Mouse (Mus musculus): ENCODE measurements around the gene Cyp11a1.

Cyp11a1 gene

GRCm38 (mm10) chr9:58044828-58045227 lies 38.6 kb downstream of the Cyp11a1 start:
- DNase-seq (ENCODE audit: low read depth) = no peak

DNA sequence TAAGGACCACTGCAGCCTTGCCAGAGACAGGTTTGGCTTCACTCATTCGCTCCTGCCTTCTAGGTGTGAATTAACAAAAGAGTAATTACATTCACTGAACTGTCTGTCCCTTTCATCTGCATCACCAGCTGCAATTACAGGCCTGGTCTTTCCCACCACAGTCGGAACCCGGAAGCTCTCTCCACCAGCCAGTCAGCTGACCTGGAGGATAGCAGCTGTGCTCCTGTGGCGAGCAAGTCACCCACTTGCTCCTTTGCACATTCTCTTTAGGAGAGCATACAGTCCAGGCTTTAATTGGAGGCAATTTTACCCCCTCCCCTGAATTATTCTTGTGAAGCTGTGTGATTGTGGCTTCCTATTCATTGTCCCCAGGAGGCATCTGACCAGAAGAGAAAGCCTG lies 39.4 kb downstream of the Cyp11a1 start:
- no peak for DNase-seq (ENCODE audit: low read depth)

GRCm38 (mm10) chr9:58047061-58047460 lies 40.9 kb downstream of the Cyp11a1 start:
- DNase-seq (ENCODE audit: low read depth) = no peak

GRCm38 (mm10) chr9:58048621-58049020 lies 42.4 kb downstream of the Cyp11a1 start:
- DNase-seq (ENCODE audit: low read depth) = no peak

- no peak for DNase-seq (ENCODE audit: low read depth)
Measured at GRCm38 (mm10) chr9:58049186-58049585, 43.0 kb downstream of the Cyp11a1 start.

DNA sequence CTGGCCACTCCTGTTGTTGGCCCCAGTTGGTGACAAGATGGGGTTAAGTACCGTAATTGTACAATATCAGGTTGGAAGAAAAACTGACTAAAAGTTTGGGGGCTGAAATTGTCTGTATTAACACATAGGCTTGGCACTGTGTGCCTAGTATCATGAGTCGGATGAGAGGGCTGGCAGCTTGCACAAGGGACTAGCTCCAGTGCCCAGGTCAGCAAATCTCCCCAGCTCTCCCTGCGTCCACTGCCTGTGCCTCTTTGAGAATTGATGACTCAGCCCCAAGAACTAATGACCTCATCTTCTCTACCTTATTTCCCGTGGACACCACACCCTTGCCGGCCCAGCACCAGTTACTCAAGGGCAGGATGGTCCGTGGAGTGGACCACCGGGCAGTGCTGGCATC lies 43.6 kb downstream of the Cyp11a1 start:
- no peak for DNase-seq (ENCODE audit: low read depth)

DNA sequence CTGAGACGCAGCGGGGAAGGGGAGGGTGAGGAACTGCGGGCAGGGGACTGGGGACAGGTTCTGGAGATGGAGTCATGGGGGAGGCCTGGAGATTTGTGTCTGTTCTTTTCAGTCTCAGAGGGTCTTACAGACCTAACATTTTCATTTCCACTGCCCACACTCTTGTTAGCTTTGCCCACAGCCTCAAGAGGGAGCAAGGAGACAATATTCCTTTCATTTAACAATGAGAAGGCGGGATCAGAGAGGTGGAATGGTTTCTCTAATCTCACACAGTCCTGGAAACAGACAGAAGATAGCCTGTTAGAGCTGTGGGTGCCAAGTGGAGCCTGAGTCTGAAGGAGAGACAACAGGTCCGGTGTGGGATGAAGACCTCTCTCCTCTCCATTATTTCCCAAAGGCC lies 45.7 kb downstream of the Cyp11a1 start:
- DNase-seq (ENCODE audit: low read depth) = no peak

- DNase-seq (ENCODE audit: low read depth) = peak; percentile 22
Measured at GRCm38 (mm10) chr9:58053102-58053501, 46.9 kb downstream of the Cyp11a1 start.

DNA sequence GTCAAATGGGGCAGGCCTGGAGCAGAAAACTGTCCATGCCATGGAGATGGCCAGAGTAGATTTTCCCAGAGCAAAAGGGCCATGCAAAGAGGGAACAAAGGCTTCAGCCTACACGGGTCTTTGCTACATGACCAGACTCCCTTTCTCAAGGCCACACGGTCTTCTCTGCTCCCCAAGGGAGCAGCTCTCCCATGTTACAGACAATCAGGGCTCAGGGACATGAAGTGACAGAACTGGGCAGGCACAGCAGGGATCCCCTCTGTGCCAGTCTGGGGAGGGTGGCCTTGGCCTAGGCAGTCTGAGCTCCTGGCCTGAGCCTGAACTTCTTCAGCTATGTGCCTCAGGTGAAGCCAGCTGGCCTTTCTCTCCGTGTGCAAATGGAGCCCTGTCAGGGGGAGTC lies 47.3 kb downstream of the Cyp11a1 start:
- DNase-seq (ENCODE audit: low read depth) = no peak

DNA sequence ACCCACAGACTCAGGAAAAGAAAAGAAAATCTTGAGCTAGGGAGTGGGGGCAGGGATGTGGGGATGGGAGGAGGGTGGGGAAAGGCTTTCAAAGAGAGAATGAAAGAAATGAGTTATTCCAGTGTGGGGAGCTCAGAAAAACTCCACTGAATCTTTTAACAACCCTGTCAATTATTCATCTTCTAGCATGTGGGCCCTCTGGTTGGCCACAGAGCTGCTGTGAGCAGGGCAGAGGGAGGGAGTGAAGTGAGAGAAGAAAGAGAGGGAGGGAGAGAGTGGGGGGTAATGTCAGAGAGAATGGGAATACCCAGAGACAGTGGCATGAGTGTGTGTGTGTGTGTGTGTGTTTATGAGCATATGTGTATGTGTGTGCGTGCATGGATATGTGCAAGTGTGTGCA lies 47.8 kb downstream of the Cyp11a1 start:
- no peak for DNase-seq (ENCODE audit: low read depth)

GRCm38 (mm10) chr9:58055666-58056065 lies 49.5 kb downstream of the Cyp11a1 start:
- DNase-seq (ENCODE audit: low read depth) = no peak

- DNase-seq (ENCODE audit: low read depth) = no peak
Measured at GRCm38 (mm10) chr9:58059920-58060319, 53.7 kb downstream of the Cyp11a1 start.

DNA sequence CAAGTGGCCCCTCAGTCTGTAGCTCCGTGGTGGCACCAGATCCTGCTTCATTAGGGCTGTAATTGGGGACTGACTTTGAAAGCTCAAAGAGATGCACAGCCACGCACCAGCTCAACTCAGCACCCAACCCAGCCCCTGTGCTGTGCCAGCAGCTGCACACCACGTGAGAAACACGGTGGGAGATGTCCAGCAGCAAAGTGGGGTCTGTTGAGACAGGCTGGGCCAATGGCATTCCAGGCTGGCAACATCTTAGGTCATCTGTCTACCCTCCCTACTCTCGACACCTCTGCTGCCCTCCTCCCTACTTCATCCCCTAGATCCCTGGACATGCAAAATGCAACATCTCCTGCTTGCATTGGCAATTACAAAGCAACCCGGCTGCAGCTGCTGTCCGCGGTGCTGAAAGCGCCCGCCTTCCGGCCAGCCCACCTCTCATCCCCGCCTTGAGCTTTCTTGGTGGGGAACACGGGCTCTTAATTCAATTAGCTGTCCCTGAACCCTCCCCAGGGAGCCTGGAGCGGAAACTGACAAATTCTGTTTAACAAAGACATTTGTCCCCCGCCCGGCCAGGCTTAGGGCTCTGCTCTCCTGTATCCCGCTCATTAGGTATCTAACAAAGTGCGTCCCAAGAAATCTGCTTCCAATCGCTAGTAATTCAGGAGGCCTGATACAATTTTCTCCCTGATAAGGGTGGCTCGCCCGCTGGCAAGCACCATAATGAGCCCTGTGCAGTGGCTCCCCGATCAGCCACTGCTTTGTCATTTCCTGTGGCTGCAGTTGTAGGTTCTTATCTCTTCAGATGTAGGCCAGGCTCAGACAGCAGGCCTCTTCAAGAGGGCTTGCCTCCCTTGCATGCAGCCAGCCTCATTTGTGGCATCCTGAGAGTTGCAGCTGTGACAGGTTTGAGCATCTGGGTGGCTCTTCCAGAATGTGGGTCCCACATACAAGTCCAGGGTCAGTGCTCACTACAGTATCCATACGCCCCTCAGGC lies 54.8 kb downstream of the Cyp11a1 start:
- no peak for DNase-seq (ENCODE audit: low read depth)

GRCm38 (mm10) chr9:58063531-58063930 lies 57.3 kb downstream of the Cyp11a1 start, which contains the start of gene Stra6:
Gene Stra6, plus strand, starts transcription at chr9:58063788.
- no peak for DNase-seq (ENCODE audit: low read depth)

GRCm38 (mm10) chr9:58065532-58065931 lies 59.3 kb downstream of the Cyp11a1 start:
- no peak for DNase-seq (ENCODE audit: low read depth)

- DNase-seq (ENCODE audit: low read depth) = no peak
Measured at GRCm38 (mm10) chr9:58065977-58066730, 59.9 kb downstream of the Cyp11a1 start.

DNA sequence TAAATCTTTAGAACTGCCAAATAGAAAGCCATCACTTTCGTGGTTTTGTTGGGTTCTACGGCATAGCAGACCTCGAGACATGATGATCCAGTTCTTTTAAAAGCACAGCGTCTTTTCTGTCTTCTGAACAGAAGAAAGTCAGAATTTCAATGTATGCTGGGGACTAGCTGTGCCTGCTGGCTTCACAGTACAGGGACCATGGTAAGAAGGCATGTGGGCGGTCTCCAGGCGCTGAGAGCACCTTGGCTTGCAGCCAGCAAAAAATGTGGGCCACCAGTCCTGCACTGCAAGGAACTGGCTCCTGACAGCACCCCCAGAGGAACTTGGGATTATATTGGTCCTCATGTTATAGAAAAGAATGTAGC lies 60.5 kb downstream of the Cyp11a1 start:
- DNase-seq (ENCODE audit: low read depth) = no peak

DNA sequence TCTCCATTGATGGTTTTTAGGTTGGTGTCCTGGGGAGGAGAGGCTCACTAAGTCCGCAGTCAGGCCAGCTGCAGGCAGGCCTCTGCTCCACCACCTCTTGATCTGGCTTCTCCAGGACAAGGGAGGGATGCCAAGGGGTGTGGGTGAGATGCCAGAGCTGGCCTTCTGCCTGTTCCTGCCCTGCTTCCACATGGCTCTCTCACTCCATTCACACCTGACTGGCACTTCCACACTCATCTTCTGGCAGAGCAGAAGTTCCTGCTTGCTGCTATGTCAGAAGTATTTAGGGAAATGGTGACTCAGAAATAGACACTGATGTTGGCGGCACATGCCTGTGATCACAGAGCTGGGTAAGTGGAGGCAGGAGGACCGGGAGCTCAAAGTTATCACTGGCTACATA lies 61.3 kb downstream of the Cyp11a1 start:
- no peak for DNase-seq (ENCODE audit: low read depth)

GRCm38 (mm10) chr9:58074561-58074960 lies 68.3 kb downstream of the Cyp11a1 start:
- no peak for DNase-seq (ENCODE audit: low read depth)

Measured in c-Kit-positive CD71-negative TER-119-negative erythroid progenitor cells, embryonic 14.5 days (primary cell).